Comparison of ENCODE assay signal across 27 mouse cellular contexts in genomic region chr2:77673770-77674169, GRCm38 (mm10).
DNase-seq lines count a peak whose midpoint lies in the region; ATAC-seq and TF ChIP-seq lines count a peak whose summit lies in the region.
"Had no signal": no experiment of that assay in that cellular context is flagged by ENCODE, and none has a peak within 500 bp of the region (broad histone marks: within the 10 kb centered on the region; RNA-seq: fewer than 3 reads in every experiment).

No protein-coding gene starts in this region.

- no peak for DNase-seq in stomach, postnatal 0 days (ENCODE audit: low spot score)
- DNase-seq in liver, embryonic 11.5 days (ENCODE audit: low spot score), result no peak
- peak; percentile 28 for DNase-seq in liver, postnatal 0 days
- no peak for DNase-seq in thymus, adult 2 months
- DNase-seq in ovary, postnatal 36 days (ENCODE audit: low spot score), result no peak
- DNase-seq: adrenal gland, postnatal 36 days; cerebellum, adult 8-10 months; gastrocnemius, postnatal 36 days; heart, postnatal 4 days; kidney, adult 8-10 months; kidney, postnatal 10 days; layer of hippocampus, postnatal 36 days; lung, embryonic 14.5 days; lung, postnatal 36 days; right cerebral cortex, adult 18-20 months; right cerebral cortex, postnatal 4 days had no signal

- no peak for TF ChIP-seq POLR2A in thymus, adult 2 months (IDR thresholded peaks at IDR 0.05; ENCODE audit: control insufficient read depth, extremely low read depth, insufficient read depth, low read length, poor library complexity)

- no peaks in the 10 kb centered on the region for H3K27me3 ChIP-seq in stomach, embryonic 14.5 days (ENCODE audit: control insufficient read depth, insufficient read depth, low read length)
- H3K27me3 ChIP-seq in stomach, postnatal 0 days (ENCODE audit: control insufficient read depth, insufficient read depth, low read length), result no peaks in the 10 kb centered on the region
- H3K27me3 ChIP-seq in liver, embryonic 11.5 days (replicated peaks; ENCODE audit: control insufficient read depth, insufficient read depth, low read length), result no peaks in the 10 kb centered on the region
- H3K27me3 ChIP-seq in liver, postnatal 0 days (ENCODE audit: insufficient read depth, low read length), result no peaks in the 10 kb centered on the region
- H3K27me3 ChIP-seq in thymus, adult 2 months (ENCODE audit: control insufficient read depth, insufficient read depth, low read length), result no peaks in the 10 kb centered on the region
- no peaks in the 10 kb centered on the region for H3K27me3 ChIP-seq in hindbrain, embryonic 13.5 days
- H3K27me3 ChIP-seq: forebrain, embryonic 15.5 days; heart, embryonic 15.5 days; intestine, embryonic 15.5 days; limb, embryonic 13.5 days; midbrain, embryonic 15.5 days; neural tube, embryonic 12.5 days had no signal

- no peaks in the 10 kb centered on the region for H3K4me1 ChIP-seq in stomach, embryonic 14.5 days (ENCODE audit: control insufficient read depth, insufficient read depth, low read length)
- H3K4me1 ChIP-seq in stomach, postnatal 0 days (replicated peaks; ENCODE audit: control insufficient read depth, insufficient read depth), result no peaks in the 10 kb centered on the region
- H3K4me1 ChIP-seq in liver, embryonic 11.5 days (replicated peaks; ENCODE audit: control insufficient read depth, insufficient read depth, low read length), result peaks cover 13% of the 10 kb centered on the region; the same call in 1 of the 2 replicates
- H3K4me1 ChIP-seq in liver, postnatal 0 days (ENCODE audit: insufficient read depth), result 0 out of 2 replicates have a peak, but pooled peaks cover 3% of the 10 kb centered on the region
- no peaks in the 10 kb centered on the region for H3K4me1 ChIP-seq in thymus, adult 2 months (replicated peaks; ENCODE audit: control insufficient read depth, insufficient read depth, low read length)
- no peaks in the 10 kb centered on the region for H3K4me1 ChIP-seq in hindbrain, embryonic 13.5 days (replicated peaks)
- H3K4me1 ChIP-seq: forebrain, embryonic 15.5 days; intestine, embryonic 15.5 days; limb, embryonic 13.5 days; midbrain, embryonic 15.5 days; neural tube, embryonic 12.5 days had no signal

- H3K27ac ChIP-seq in stomach, embryonic 14.5 days (ENCODE audit: low read length), result no peak overlapping the region
- H3K27ac ChIP-seq in stomach, postnatal 0 days (replicated peaks), result no peak overlapping the region
- H3K27ac ChIP-seq in liver, embryonic 11.5 days (ENCODE audit: low read depth, low read length), result no peak overlapping the region; the same call in 1 of the 2 replicates
- no peak overlapping the region for H3K27ac ChIP-seq in liver, postnatal 0 days (ENCODE audit: low read depth)
- H3K27ac ChIP-seq in thymus, adult 2 months (ENCODE audit: control insufficient read depth, insufficient read depth, low read length), result no peak overlapping the region
- no peak overlapping the region for H3K27ac ChIP-seq in hindbrain, embryonic 13.5 days
- H3K27ac ChIP-seq: forebrain, embryonic 15.5 days; heart, embryonic 15.5 days; intestine, embryonic 15.5 days; limb, embryonic 13.5 days; midbrain, embryonic 15.5 days; neural tube, embryonic 12.5 days had no signal

- no peak for TF ChIP-seq EP300 in stomach, postnatal 0 days (optimal IDR thresholded peaks at IDR 0.05)
- TF ChIP-seq EP300 in liver, postnatal 0 days (IDR thresholded peaks at IDR 0.05; ENCODE audit: low read depth), result peak; percentile 87

- WGBS in stomach, embryonic 14.5 days, result 89% methylated on average over 10 of the region's 10 CpGs
- WGBS in stomach, postnatal 0 days, result 85% methylated on average over 10 of the region's 10 CpGs
- 56% methylated on average over 10 of the region's 10 CpGs for WGBS in liver, embryonic 11.5 days
- WGBS in liver, postnatal 0 days (ENCODE audit: insufficient replicate concordance), result 58% methylated on average over 10 of the region's 10 CpGs
- 90% methylated on average over 10 of the region's 10 CpGs for WGBS in thymus, adult 2 months
- WGBS in hindbrain, embryonic 13.5 days, result 90% methylated on average over 10 of the region's 10 CpGs

- H3K9me3 ChIP-seq in stomach, embryonic 14.5 days (ENCODE audit: control insufficient read depth, low read depth, low read length), result no peaks in the 10 kb centered on the region
- no peaks in the 10 kb centered on the region for H3K9me3 ChIP-seq in stomach, postnatal 0 days (ENCODE audit: control insufficient read depth, low read length)
- no peaks in the 10 kb centered on the region for H3K9me3 ChIP-seq in liver, embryonic 11.5 days (ENCODE audit: control insufficient read depth, low read length)
- no peaks in the 10 kb centered on the region for H3K9me3 ChIP-seq in liver, postnatal 0 days (ENCODE audit: low read length)
- H3K9me3 ChIP-seq in hindbrain, embryonic 13.5 days, result no peaks in the 10 kb centered on the region
- H3K9me3 ChIP-seq: forebrain, embryonic 15.5 days; heart, embryonic 15.5 days; intestine, embryonic 15.5 days; limb, embryonic 13.5 days; midbrain, embryonic 15.5 days; neural tube, embryonic 12.5 days had no signal

- H3K36me3 ChIP-seq in stomach, embryonic 14.5 days (ENCODE audit: control insufficient read depth, insufficient read depth, low read length), result no peaks in the 10 kb centered on the region
- H3K36me3 ChIP-seq in stomach, postnatal 0 days (ENCODE audit: control insufficient read depth, insufficient read depth, low read length), result no peaks in the 10 kb centered on the region
- H3K36me3 ChIP-seq in liver, embryonic 11.5 days (ENCODE audit: control insufficient read depth, insufficient read depth, low read length), result no peaks in the 10 kb centered on the region
- H3K36me3 ChIP-seq in liver, postnatal 0 days (replicated peaks; ENCODE audit: insufficient read depth, low read length), result no peaks in the 10 kb centered on the region
- H3K36me3 ChIP-seq in thymus, adult 2 months (ENCODE audit: control insufficient read depth, insufficient read depth, low read length), result no peaks in the 10 kb centered on the region
- H3K36me3 ChIP-seq in hindbrain, embryonic 13.5 days, result no peaks in the 10 kb centered on the region
- H3K36me3 ChIP-seq: forebrain, embryonic 15.5 days; heart, embryonic 15.5 days; intestine, embryonic 15.5 days; limb, embryonic 13.5 days; midbrain, embryonic 15.5 days; neural tube, embryonic 12.5 days had no signal

- no peak overlapping the region for H3K4me3 ChIP-seq in stomach, embryonic 14.5 days (ENCODE audit: low read depth, low read length)
- H3K4me3 ChIP-seq in stomach, postnatal 0 days (ENCODE audit: low read depth, low read length), result no peak overlapping the region
- no peak overlapping the region for H3K4me3 ChIP-seq in liver, embryonic 11.5 days (ENCODE audit: low read depth, low read length)
- H3K4me3 ChIP-seq in liver, postnatal 0 days (ENCODE audit: low read depth, low read length), result no peak overlapping the region
- H3K4me3 ChIP-seq in thymus, adult 2 months (ENCODE audit: control insufficient read depth, insufficient read depth, low read length), result no peak overlapping the region
- no peak overlapping the region for H3K4me3 ChIP-seq in hindbrain, embryonic 13.5 days
- H3K4me3 ChIP-seq: forebrain, embryonic 15.5 days; heart, embryonic 15.5 days; intestine, embryonic 15.5 days; limb, embryonic 13.5 days; midbrain, embryonic 15.5 days; neural tube, embryonic 12.5 days had no signal

- H3K4me2 ChIP-seq in stomach, embryonic 14.5 days (replicated peaks; ENCODE audit: low read depth, low read length), result no peak overlapping the region
- no peak overlapping the region for H3K4me2 ChIP-seq in stomach, postnatal 0 days (replicated peaks; ENCODE audit: low read depth)
- peak overlapping the region; percentile 25 for H3K4me2 ChIP-seq in liver, embryonic 11.5 days
- peak overlapping the region; percentile 38 for H3K4me2 ChIP-seq in liver, postnatal 0 days (ENCODE audit: low read depth, low read length)
- no peak overlapping the region for H3K4me2 ChIP-seq in hindbrain, embryonic 13.5 days
- H3K4me2 ChIP-seq: forebrain, embryonic 15.5 days; intestine, embryonic 15.5 days; limb, embryonic 13.5 days; lung, embryonic 14.5 days; midbrain, embryonic 15.5 days; neural tube, embryonic 12.5 days had no signal

- peak; percentile 61 for ATAC-seq in stomach, embryonic 14.5 days (ENCODE audit: insufficient number of reproducible peaks, insufficient read depth, low FRiP score, low read depth)
- ATAC-seq in stomach, postnatal 0 days (ENCODE audit: low FRiP score, low TSS enrichment), result no peak
- peak; percentile 96 for ATAC-seq in liver, embryonic 11.5 days (replicated peaks; ENCODE audit: low FRiP score)
- ATAC-seq in liver, postnatal 0 days, result peak; percentile 90
- no peak for ATAC-seq in hindbrain, embryonic 13.5 days (ENCODE audit: low FRiP score)
- ATAC-seq: CD4-positive, CD25-positive, alpha-beta regulatory T cell, adult 4 months; forebrain, embryonic 15.5 days; hindbrain, embryonic 16.5 days; intestine, embryonic 15.5 days; midbrain, embryonic 15.5 days; Patski had no signal

- H3K9ac ChIP-seq in stomach, embryonic 14.5 days (replicated peaks; ENCODE audit: low read depth, low read length), result no peak overlapping the region
- no peak overlapping the region for H3K9ac ChIP-seq in stomach, postnatal 0 days (ENCODE audit: low read length)
- H3K9ac ChIP-seq in liver, embryonic 11.5 days (ENCODE audit: low read depth, low read length), result no peak overlapping the region
- no peak overlapping the region for H3K9ac ChIP-seq in liver, postnatal 0 days (replicated peaks)
- no peak overlapping the region for H3K9ac ChIP-seq in hindbrain, embryonic 13.5 days
- H3K9ac ChIP-seq: forebrain, embryonic 15.5 days; heart, embryonic 15.5 days; intestine, embryonic 15.5 days; limb, embryonic 13.5 days; lung, embryonic 14.5 days; midbrain, embryonic 15.5 days; neural tube, embryonic 12.5 days had no signal

- no peak for TF ChIP-seq CTCF in stomach, postnatal 0 days (IDR thresholded peaks at IDR 0.05; ENCODE audit: low read depth)
- no peak for TF ChIP-seq CTCF in liver, postnatal 0 days (IDR thresholded peaks at IDR 0.05; ENCODE audit: low read depth)
- no peak for TF ChIP-seq CTCF in thymus, adult 2 months (IDR thresholded peaks at IDR 0.05; ENCODE audit: borderline replicate concordance, control insufficient read depth, extremely low read depth, insufficient read depth, low read length, poor library complexity)

Comparison
In these comparisons a context has a peak if more than half of its experiments do, and no peak if none do; other contexts are left out.
1. ATAC-seq: peak in stomach, embryonic 14.5 days (single experiment), liver, embryonic 11.5 days (single experiment) and liver, postnatal 0 days (single experiment); none in stomach, postnatal 0 days (single experiment) and hindbrain, embryonic 13.5 days (single experiment).
2. H3K4me2 ChIP-seq: peak in liver, embryonic 11.5 days (single experiment) and liver, postnatal 0 days (single experiment); none in stomach, embryonic 14.5 days (single experiment), stomach, postnatal 0 days (single experiment) and hindbrain, embryonic 13.5 days (single experiment).